Mouse (Mus musculus) neutrophil, adult 5-6 weeks (primary cell): ENCODE measurements around the gene Med8. TPM values are rescaled to one million over a fixed set of nuclear protein-coding genes. Genes with fewer than 3 reads are reported as not detected.

ENCODE experiments used
- ATAC-seq: fragments of 151-379, 151-347 bp; 2 replicates; pipeline ENCODE4 v1.8.0; 2017; ENCODE audit warnings: mild to moderate bottlenecking, moderate TSS enrichment; ENCODE audit not compliant: insufficient number of reproducible peaks, poor library complexity, low FRiP score, severe bottlenecking; ENCODE audit errors: extremely low read depth
- total RNA-seq: library from RNA; stranded (forward); fragments of 200-1000 nt; gene quantifications from 2 replicates; pipeline ENCODE4 v1.2.3, GENCODE M21; 2017

Med8 gene
- total RNA-seq, 1 experiment from 2014 or later: 105 TPM

DNA sequence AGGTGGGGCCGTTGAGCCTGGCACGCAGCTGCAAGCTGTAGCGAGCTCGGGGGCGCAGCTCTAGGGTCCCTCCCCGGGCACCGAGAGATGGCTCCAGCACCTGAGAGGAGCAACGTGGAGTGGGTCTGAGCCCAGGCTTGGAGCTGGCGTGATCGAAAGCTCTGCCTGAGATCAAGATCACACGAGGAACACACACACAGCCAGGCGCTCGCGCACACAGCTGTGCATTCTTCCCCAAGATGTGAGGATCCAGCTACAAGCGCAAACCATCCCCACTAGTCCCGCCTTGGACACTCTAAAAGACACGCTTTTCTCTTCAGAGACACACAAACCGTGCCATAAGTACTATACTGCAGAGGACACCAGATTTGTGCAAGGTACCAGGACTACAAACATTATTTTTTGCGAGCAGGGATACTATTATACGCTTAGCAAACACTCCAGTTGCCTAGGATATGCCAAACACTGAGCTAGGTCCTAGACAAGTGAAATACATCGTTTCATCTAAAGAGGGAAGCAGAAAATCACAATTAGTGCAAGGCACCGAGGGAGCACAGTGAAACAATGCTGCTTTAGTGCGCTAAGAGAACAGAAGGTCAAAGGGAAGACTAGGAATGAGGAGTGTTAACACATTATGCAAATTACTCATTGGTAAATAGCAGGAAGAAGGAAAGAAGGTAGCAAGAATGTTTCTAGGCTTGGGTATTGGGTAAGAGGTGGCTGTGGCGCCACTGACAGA, 37.4 kb downstream of the Med8 start:
- no peak for ATAC-seq

DNA sequence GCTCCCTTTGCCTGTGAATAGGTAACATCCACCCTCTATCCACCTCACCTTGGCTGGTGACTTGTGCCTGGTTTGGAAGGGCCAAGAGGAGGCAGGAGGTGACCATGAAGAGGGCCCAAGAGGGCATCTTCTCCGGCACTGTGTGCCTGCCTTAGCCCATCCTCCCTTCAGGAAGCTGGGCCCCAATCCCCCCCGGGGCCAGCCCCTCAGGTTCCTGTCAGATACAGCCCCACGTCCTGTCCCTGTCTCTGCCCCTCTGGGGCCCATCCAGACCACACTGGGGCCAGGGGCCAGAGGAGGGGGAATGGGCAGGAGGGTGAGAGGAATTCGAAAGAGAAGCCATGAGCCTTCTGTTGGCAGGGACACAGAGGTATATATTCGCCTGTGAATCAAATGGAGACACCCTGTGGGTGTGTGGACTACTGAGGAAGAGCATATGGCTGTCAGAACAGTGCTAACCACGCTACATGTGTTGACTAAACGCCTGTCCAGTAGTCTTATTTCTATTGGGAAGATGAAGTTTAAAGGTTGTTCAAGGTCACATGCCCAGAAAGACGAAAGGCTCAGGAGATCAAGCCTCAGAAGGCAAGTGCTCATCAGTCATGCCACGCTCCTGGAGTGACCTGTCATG, 48.3 kb downstream of the Med8 start, which contains the start of gene Mpl:
Mpl (minus strand) TSS at position 169 of the 631 bp plus-strand sequence.
- no peak for ATAC-seq

DNA sequence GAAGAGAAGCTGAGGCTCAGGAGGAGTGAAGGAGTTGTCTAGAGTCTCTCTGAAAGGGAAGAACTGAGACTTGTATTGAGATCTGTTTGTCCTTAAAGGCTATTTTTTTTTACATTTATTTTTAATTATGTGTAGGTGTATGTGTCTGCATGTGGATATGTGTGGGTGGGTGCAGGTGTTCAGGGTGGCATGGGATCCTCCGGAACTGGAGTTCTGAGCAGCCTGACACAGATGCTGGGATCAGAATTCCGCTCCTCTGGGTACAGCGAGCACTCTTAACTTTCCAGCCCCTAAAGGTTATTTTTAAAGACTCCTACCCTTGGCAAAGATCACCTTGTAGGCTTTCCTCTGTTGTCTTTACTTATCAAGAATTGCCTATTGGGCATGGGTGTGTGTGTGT, 55.8 kb downstream of the Med8 start:
- ATAC-seq: no peak

Other genes starting within 250 kb of the Med8 start
- gene Kdm4a, start 229.3 kb upstream of the Med8 start, total RNA-seq: 75.9 and 93.9 TPM in 2 replicates
- 0.23 and 0.49 TPM in 2 replicates for gene Ptprf, start 117.9 kb upstream of the Med8 start, total RNA-seq
- gene Szt2, start 64 bp upstream of the Med8 start, total RNA-seq: 15.8 and 17.5 TPM in 2 replicates
- 59.4 and 60.7 TPM in 2 replicates for gene Elovl1, start 18.8 kb downstream of the Med8 start, total RNA-seq
- gene Cdc20, start 28.0 kb downstream of the Med8 start, total RNA-seq: 2.3 and 2.7 TPM in 2 replicates
- gene Mpl, start 48.2 kb downstream of the Med8 start, total RNA-seq: 1.7 and 2.0 TPM in 2 replicates
- gene Tie1, start 80.7 kb downstream of the Med8 start, total RNA-seq: not detected in 2 replicates
- gene 2610528J11Rik, start 117.7 kb downstream of the Med8 start, total RNA-seq: not detected in 2 replicates
- gene Tmem125, start 134.7 kb downstream of the Med8 start, total RNA-seq: 0.35 and 1.1 TPM in 2 replicates
- gene Cfap57, start 211.4 kb downstream of the Med8 start, total RNA-seq: 0.35 and 0.37 TPM in 2 replicates
- 60.6 and 63.4 TPM in 2 replicates for gene Ebna1bp2, start 211.5 kb downstream of the Med8 start, total RNA-seq
- 0.23 TPM in 1 of 2 replicates, not detected in the other for gene Olfr62, start 249.6 kb downstream of the Med8 start, total RNA-seq